Mouse (Mus musculus) intestine, embryonic 16.5 days (tissue): ENCODE measurements around the gene Atf2. TPM values are rescaled to one million over a fixed set of nuclear protein-coding genes. Genes with fewer than 3 reads are reported as not detected.

ENCODE experiments used
- ATAC-seq: fragments of 200-750 bp; cut with Nextera tagmentation; 2 replicates; pipeline ENCODE4 v1.8.0; 2017; ENCODE audit warnings: moderate TSS enrichment, moderate library complexity
- H3K27ac ChIP-seq: fragments of 300-500 bp; sonication (generic); 2 replicates; pipeline ENCODE4 v1.5.1; 2014; ENCODE audit warnings: mild to moderate bottlenecking, low read length
- H3K27me3 ChIP-seq: fragments of 300-500 bp; sonication (generic); replicated peaks from 2 replicates; pipeline ENCODE4 v1.6.1; 2014; ENCODE audit warnings: low read length, control low read depth, mixed read lengths; ENCODE audit not compliant: control insufficient read depth, insufficient read depth
- H3K36me3 ChIP-seq: fragments of 300-500 bp; sonication (generic); 2 replicates; pipeline ENCODE4 v1.6.1; 2014; ENCODE audit warnings: low read length, control low read depth; ENCODE audit not compliant: control insufficient read depth, insufficient read depth
- H3K4me1 ChIP-seq: fragments of 300-500 bp; sonication (generic); 2 replicates; pipeline ENCODE4 v1.6.1; 2014; ENCODE audit warnings: low read length, control low read depth, mixed read lengths; ENCODE audit not compliant: control insufficient read depth, insufficient read depth
- H3K4me2 ChIP-seq: fragments of 300-500 bp; sonication (generic); 2 replicates; pipeline ENCODE4 v1.6.1; 2014; ENCODE audit warnings: low read depth, low read length, control low read depth
- H3K4me3 ChIP-seq: fragments of 300-500 bp; sonication (generic); 2 replicates; pipeline ENCODE4 v1.5.1; 2014; ENCODE audit warnings: mild to moderate bottlenecking, low read length
- H3K9ac ChIP-seq: fragments of 300-500 bp; sonication (generic); 2 replicates; pipeline ENCODE4 v1.6.1; 2014; ENCODE audit warnings: low read depth, low read length
- H3K9me3 ChIP-seq: fragments of 300-500 bp; sonication (generic); 2 replicates; pipeline ENCODE4 v1.6.1; 2016; ENCODE audit warnings: low read length, control low read depth; ENCODE audit not compliant: control insufficient read depth
- WGBS: fragments of 180-500 bp; shearing (Covaris S2); extraction: QIAGEN DNeasy Blood & Tissue Kit; methylation state at CpG from one replicate; pipeline ENCODE4 v1.1.7; 2014; 5-methylcytosine and 5-hydroxymethylcytosine counted together
- polyA plus RNA-seq: library from polyadenylated mRNA; unstranded; fragments of >200 nt; fragmentation: Nextera tagmentation; extraction: Ambion mirVana; gene quantifications from 2 replicates; pipeline ENCODE4 v1.2.1, GENCODE M21; 2015

Atf2 gene
- polyA plus RNA-seq, 1 experiment from 2014 or later, result 48.8 TPM

- Histone ChIP-seq H3K4me2 (peak overlapping the region; percentile 66), H3K36me3 (no peaks in the 10 kb centered on the region), H3K4me3 (peak overlapping the region; percentile 75), H3K9ac (peak overlapping the region; percentile 68), H3K9me3 (no peaks in the 10 kb centered on the region), H3K27me3 (no peaks in the 10 kb centered on the region), H3K4me1 (peaks cover 5% of the 10 kb centered on the region; the same call in 1 of the 2 replicates), H3K27ac (no peak overlapping the region; the same call in 1 of the 2 replicates)
- WGBS, result 59% methylated on average over 22 of the region's 22 CpGs
- no peak for ATAC-seq
Measured at GRCm38 (mm10) chr2:73893473-73894270, 1.2 kb upstream of the Atf2 start.

GRCm38 (mm10) chr2:73891701-73892463 lies 557 bp downstream of the Atf2 start:
- under 1% methylated on average over 44 of the region's 54 CpGs for WGBS
- ATAC-seq, result peak; percentile 42
- Histone ChIP-seq H3K4me2 (peak overlapping the region; percentile 79), H3K27me3 (no peaks in the 10 kb centered on the region), H3K9ac (peak overlapping the region; percentile 97), H3K4me1 (peaks cover 5% of the 10 kb centered on the region; the same call in 1 of the 2 replicates), H3K27ac (peak overlapping the region; percentile 87), H3K9me3 (no peaks in the 10 kb centered on the region), H3K4me3 (peak overlapping the region; percentile 99), H3K36me3 (no peaks in the 10 kb centered on the region)

GRCm38 (mm10) chr2:73885997-73886396 lies 6.4 kb downstream of the Atf2 start:
- no peak overlapping the region for H3K4me2 ChIP-seq
- no peak for ATAC-seq
- WGBS, result 81% methylated on average over 2 of the region's 2 CpGs
- H3K4me1 ChIP-seq, result peaks cover 2% of the 10 kb centered on the region; the same call in 1 of the 2 replicates
- H3K36me3 ChIP-seq, result no peaks in the 10 kb centered on the region
- no peak overlapping the region for H3K27ac ChIP-seq
- no peaks in the 10 kb centered on the region for H3K27me3 ChIP-seq
- no peaks in the 10 kb centered on the region for H3K9me3 ChIP-seq
- H3K4me3 ChIP-seq, result no peak overlapping the region
- H3K9ac ChIP-seq, result no peak overlapping the region

- Histone ChIP-seq H3K27ac (no peak overlapping the region), H3K27me3 (no peaks in the 10 kb centered on the region), H3K9ac (no peak overlapping the region), H3K36me3 (no peaks in the 10 kb centered on the region), H3K4me3 (no peak overlapping the region), H3K4me2 (no peak overlapping the region), H3K4me1 (no peaks in the 10 kb centered on the region), H3K9me3 (no peaks in the 10 kb centered on the region)
- 93% methylated on average over 2 of the region's 2 CpGs for WGBS
- no peak for ATAC-seq
Measured at GRCm38 (mm10) chr2:73877891-73878290, 14.5 kb downstream of the Atf2 start.

- peak; percentile 26; the same call in 1 of the 2 replicates for ATAC-seq
- Histone ChIP-seq H3K9me3 (no peaks in the 10 kb centered on the region), H3K27me3 (no peaks in the 10 kb centered on the region), H3K4me1 (no peaks in the 10 kb centered on the region), H3K4me3 (no peak overlapping the region), H3K9ac (no peak overlapping the region), H3K36me3 (0 out of 2 replicates have a peak, but pooled peaks cover 2% of the 10 kb centered on the region), H3K4me2 (no peak overlapping the region), H3K27ac (no peak overlapping the region)
- 80% methylated on average over 16 of the region's 16 CpGs for WGBS
Measured at GRCm38 (mm10) chr2:73867764-73868487, 24.5 kb downstream of the Atf2 start.

GRCm38 (mm10) chr2:73860046-73860624 lies 32.3 kb downstream of the Atf2 start:
- Histone ChIP-seq H3K9me3 (no peaks in the 10 kb centered on the region), H3K4me1 (no peaks in the 10 kb centered on the region), H3K36me3 (no peaks in the 10 kb centered on the region), H3K9ac (no peak overlapping the region), H3K4me3 (no peak overlapping the region), H3K27ac (no peak overlapping the region), H3K4me2 (no peak overlapping the region), H3K27me3 (no peaks in the 10 kb centered on the region)
- 69% methylated on average over 4 of the region's 4 CpGs for WGBS
- no peak for ATAC-seq

- Histone ChIP-seq H3K4me1 (no peaks in the 10 kb centered on the region), H3K27ac (no peak overlapping the region), H3K9ac (no peak overlapping the region), H3K27me3 (no peaks in the 10 kb centered on the region), H3K4me2 (no peak overlapping the region), H3K4me3 (no peak overlapping the region), H3K9me3 (no peaks in the 10 kb centered on the region), H3K36me3 (no peaks in the 10 kb centered on the region)
- ATAC-seq, result no peak
Measured at GRCm38 (mm10) chr2:73857352-73857751, 35.1 kb downstream of the Atf2 start.

- Histone ChIP-seq H3K9me3 (no peaks in the 10 kb centered on the region), H3K36me3 (no peaks in the 10 kb centered on the region), H3K9ac (no peak overlapping the region), H3K4me1 (no peaks in the 10 kb centered on the region), H3K4me3 (no peak overlapping the region), H3K27ac (no peak overlapping the region), H3K4me2 (no peak overlapping the region), H3K27me3 (no peaks in the 10 kb centered on the region)
- ATAC-seq, result no peak
- WGBS, result 73% methylated on average over 1 of the region's 1 CpGs
Measured at GRCm38 (mm10) chr2:73856246-73856645, 36.2 kb downstream of the Atf2 start.
